Mouse (Mus musculus) gastrocnemius, postnatal 36 days (tissue): ENCODE measurements around the gene Parp8. TPM values are rescaled to one million over a fixed set of nuclear protein-coding genes. Genes with fewer than 3 reads are reported as not detected.

Experiments used
- DNase-seq, 2 experiments: peaks; one replicate each; pipeline ENCODE4 v3.0.0; 2022
- intact Hi-C: fragments of 180-260 bp; cut with DNase I; formaldehyde crosslinking; loops from one replicate; pipeline ENCODE4 v1.15.1; 2025
- total RNA-seq, 2 experiments: library from RNA; stranded (reverse); gene quantifications; 2 replicates each; pipeline ENCODE4 v1.2.3; 2021

The Parp8 gene
- total RNA-seq, 2 experiments from 2014 or later = 12.3 to 14.3 TPM

DNA sequence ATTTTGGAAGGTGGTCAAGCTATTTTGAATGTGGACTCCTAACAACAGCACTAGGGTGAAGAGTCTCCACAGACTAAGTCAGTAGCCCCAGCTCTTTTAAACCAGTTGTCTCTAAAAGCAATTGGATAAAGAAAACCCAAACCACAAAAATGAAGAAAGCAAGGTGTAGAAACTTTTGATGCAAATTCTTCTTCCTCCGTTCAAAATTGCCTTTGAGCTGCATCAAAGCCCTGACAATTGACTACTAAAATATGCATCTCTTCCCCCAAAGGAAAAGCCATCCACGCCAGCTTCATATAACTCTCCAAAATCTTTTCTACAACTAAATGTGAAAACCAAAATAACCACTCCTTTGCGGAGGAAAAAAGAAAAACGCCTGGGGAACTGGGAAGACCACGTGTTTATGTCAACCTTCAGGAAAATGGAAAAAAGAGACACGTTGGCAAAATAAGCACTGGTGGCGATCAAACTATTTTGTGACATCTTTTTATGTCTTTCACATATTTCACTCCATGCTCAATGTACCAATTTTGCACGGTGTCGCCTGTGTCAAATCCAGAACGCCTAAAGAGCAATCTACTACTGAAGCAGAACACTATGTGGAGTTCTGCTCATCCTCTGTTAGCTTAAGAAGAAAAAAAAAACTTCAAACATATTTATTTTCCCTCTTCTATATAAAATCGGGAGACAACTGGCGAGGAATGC lies 1.8 kb downstream of the Parp8 start:
- intact Hi-C loops = loop anchor here (5.0 kb wide), 1 partner anchor 81 kb away; no protein-coding TSS in a partner anchor
- no peak for DNase-seq

DNA sequence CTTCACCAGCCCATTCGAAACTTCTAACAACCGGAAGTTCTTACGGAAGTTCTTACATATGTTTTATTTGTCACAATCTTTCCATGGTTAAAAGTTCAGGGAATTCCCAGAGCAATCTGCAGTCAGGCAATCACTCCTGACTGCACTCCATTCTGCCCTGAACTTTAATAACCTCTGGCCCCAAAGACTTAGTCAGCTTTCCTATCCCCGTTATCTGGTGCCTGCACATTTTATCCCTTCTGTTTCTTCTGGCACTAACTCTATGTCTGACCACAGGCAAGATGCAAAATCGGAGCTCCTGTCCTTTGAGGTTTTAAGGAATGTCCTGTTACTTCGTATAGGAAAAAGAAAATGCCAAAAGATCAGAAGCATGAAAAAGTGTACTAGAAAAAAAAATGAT lies 4.7 kb downstream of the Parp8 start:
- no peak for DNase-seq
- intact Hi-C loops = loop anchor here (5.0 kb wide), 1 partner anchor 78 kb away; no protein-coding TSS in a partner anchor

DNA sequence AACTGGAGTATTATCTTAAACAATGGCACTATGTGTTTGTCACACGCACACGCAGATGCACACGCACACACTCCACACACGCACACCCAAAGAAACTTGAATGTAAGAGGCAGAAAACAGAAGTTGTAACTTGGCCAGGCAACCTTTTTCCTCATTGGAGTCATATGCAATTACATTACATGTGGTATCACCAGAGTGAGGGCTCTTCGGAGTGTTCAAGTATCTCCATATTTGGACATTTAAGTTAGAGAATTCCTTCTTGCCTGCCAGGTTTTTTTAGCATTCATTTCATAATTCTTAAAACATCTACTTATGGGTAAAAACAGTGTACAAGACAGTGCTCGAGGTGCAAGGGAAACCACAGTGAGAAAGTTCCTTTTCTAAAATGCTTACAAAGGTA lies 6.7 kb downstream of the Parp8 start:
- intact Hi-C loops = no loop called here

DNA sequence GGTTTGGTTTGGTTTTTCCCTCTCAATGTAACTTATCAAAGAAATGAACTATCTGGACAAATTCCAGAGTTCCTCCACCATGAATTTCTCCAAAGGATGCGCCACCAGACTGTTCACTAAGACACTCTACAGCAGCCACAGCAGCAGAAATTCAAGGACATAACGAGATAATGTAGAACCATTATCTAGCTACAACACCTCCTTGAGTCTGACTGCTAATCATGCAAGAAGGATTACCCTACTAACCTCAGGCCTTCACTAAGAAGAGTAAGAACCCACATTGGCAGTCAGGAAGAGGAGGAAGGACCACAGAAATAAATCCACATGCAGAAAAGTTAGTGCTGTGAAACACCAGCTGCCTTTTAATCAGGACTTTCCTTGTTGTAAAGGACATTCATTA lies 11.8 kb downstream of the Parp8 start:
- DNase-seq = no peak
- intact Hi-C loops = no loop called here

More for the DNA sequence above, 6.7 kb downstream of the Parp8 start:
- no peak for DNase-seq

DNA sequence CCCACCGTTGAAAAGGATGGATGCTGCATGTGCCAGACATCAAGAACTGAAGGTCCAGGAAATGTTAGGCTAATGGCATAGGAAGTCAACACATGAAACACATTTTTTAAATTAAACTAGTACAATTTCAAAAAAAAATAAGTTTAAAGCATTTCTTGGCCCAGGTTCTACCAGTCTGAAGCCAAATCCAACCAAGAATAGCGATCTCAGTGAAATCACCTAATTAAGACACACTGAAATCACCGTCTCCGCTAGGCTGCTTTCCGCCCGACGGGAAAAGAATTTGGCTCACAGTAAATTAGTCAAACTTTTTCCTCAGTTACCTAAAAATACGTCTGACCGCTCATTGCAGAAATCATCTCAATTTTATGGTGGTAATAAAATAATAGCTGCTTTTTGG lies 13.3 kb downstream of the Parp8 start:
- no peak for DNase-seq
- intact Hi-C loops = no loop called here

DNA sequence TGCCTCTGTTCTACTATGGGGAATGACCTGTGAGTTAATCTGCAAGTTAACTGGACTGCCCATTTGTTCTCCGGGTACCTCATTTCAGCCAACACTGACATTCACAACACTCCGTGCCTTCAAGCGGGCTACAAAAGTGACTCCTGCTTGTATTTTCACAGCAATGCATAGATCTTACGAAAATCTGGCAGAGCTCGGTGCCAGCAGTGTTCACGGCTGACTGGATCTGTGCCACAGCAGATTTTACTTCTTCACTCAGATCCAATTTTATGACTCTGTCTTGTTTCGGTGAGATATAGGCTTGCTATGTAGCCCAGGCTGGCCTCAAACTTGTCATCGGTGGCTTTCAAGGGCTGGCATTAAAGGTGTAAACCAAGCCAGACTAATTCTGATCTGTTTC lies 15.2 kb downstream of the Parp8 start:
- intact Hi-C loops = no loop called here
- DNase-seq = no peak

DNA sequence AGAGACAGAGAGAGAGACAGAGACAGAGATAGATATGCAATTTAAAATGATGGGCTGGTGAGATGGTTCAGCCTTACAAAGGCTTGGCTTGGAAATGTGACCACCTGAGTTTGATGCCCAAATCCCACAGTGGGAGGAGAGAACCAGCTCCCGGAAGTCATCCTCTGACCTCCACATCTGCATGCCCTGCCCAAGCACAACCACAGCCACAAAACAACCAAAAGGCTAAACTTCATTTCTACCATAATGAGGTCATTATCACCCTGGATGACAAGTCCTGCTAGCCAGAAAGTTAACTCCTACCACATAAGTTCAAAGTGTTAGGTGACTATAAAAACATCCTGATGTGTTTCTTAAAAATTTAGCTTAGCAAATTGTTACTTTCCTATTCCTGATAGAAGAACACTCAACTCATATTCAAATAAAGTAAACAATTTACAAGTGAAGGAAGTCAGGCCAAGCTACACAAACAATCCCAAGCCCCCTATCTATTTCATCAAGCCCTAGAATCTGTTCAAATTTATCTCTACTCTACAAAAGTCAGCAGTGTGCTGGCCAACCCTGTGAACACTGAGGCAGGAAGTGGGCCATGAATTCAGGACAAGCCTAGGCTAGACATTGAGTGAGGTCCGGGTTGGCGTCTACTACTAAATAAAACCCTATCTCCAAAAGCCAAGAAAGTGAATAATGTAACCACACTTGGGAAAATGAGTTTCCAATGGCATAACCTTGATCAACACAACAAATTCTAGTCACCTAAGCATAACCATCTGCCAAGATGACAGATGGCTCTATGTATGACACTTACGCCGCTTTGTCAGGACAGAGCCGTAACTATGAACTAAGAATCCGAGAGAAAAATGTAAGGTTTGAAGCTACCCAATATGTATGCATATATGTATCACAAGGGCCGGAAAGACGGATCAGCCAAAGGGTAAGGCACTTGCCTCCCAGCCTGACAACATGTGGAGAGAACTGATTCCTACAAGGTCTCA lies 17.0 kb downstream of the Parp8 start:
- no peak for DNase-seq
- intact Hi-C loops = no loop called here

DNA sequence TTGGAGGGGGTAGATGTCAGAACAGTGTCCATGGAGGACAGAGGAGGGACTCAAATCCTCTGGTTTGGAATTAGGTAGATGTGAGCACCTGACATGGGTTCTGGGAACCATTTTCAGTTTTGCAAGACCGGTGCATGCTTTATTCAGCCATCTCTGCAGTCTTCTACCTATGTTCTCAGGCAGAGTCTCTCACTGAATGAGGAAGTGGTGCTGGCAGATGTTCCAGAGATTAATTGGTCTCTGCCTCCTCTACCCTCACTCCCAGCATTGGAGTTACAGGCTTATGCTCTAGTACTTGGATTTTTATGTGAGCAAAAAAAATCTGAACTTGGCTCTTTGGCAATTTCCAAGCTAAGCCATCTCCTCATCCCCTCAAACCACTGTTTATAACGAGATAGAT lies 17.8 kb downstream of the Parp8 start:
- intact Hi-C loops = no loop called here
- no peak for DNase-seq

DNA sequence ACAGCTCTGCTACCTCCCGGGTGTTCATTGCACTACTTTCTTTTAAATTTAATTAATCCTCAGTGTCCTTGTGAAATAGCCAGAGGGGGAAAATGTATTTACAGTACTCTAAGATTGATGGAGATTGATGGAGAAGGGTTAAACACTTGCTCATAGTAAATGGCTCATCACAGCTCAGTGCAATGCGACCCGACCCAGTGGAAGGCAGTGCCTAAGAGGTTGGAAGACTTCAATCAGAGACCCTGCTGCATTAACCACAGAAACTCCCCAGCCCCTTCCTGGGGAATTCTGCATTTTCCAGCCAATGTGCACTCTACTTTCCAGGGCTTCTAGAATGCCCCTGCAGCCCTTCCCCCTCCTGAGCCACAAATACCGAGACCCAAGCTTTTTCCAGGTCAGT lies 18.7 kb downstream of the Parp8 start:
- DNase-seq = no peak
- intact Hi-C loops = no loop called here

DNA sequence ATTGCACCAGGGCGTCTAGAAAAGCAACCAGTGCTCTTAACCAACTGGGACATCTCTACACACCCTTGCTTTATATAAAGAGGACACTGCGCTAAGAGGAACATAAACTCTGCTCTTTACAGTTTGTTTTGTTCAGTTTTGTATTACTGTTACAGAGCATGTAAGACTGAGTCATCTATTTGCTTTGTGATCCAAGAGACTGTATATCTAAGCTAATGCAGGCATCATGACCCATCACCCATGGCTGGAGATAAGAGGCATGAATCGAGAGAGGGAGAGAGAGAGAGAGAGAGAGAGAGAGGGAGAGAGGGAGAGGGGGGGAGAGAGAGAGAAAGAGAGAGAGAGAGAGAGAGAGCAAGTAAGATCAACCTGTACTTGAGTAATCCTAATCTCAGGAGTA lies 24.8 kb downstream of the Parp8 start:
- intact Hi-C loops = no loop called here
- no peak for DNase-seq

DNA sequence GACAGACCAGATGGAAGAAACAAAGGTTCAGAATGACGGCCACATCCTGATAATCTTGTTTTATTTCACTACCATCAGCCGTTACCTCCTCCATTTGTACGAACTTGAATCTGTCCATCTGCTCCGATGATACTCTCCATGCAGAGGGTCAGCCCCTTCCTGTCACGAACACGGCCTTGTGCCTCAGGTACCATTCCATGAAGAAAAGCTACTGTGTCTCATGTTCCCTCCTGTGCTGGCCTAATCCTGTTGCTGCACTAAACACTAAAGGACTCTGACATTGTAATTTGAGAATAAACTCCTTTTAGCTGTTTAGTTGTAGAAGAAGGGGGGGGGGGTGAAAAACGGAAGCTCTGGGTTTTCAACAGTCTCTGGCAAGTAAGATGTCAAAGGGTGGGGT lies 33.8 kb downstream of the Parp8 start:
- DNase-seq = no peak
- intact Hi-C loops = no loop called here

DNA sequence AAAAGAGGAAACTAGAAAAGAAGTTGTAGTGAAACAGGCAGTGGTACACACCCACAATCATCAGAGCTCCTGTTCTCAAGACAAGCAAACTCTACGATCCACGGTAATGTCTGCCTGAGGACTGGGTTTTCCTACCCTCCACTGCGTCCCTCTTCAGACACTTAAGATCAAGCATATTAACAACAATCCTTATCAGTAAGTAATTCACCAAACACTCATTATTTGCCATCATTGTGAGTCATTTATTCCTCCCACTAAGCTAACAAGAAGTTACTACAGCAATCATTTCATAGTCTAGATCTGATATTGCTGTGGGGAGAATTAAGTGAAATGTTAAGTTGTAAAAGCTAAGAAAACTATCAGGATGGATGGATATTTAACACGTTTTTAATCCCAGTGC lies 35.0 kb downstream of the Parp8 start:
- no peak for DNase-seq
- intact Hi-C loops = no loop called here

DNA sequence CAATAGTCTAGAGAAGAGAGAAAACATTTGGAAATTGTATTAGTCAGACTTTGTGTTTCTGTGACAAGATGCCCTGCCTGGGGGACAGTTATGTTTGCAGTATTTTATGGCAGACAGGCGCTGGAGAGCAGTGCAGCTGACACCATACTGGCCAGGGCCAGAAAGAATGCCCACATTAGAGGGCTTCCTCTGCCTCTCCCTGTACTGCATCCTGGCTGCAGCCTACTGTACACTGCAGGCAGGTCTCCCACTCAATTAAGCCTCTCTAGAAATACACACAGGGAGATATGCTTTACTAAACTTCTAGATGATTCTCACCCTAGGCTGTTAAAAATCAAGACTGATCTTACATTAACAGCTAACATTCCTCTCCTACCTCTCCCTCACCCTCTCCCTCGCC lies 36.6 kb downstream of the Parp8 start:
- intact Hi-C loops = no loop called here
- no peak for DNase-seq

DNA sequence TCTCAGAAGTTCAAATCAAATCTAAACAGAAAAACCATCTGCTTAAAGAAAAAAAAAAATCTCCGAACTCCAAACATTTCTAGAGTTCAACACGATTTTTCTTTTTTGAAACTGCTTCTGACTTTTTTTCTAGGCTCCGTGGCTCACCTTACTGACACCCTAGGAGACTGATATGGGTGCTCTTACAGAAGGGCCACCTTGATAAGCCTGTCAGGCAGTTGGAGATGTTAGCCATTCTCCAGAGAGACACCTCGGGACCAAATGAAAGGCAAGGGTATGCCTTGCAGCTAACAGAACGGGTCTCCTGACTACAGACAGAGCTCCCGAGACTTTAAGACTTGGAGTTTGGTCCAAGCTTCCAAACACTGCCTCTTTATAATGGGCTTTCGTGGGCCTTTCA lies 37.1 kb downstream of the Parp8 start:
- intact Hi-C loops = no loop called here
- no peak for DNase-seq

DNA sequence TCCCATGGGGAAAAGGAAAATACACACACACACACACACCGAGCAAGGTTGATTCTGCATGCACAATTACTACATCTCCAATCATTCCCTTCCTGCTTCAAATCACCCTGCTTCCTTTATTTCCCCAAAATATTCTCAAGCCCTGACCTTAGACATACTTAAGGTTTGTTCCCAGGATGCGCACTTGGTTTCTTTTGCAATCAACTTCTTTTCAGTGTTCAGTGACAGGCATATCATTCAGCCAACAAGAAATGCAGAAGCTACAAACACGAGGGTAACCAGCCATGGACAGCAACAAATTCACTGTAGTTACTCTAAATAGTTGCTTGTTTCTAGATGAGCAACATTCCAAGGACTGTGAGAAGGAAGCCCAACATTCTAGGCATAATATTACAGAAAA lies 38.1 kb downstream of the Parp8 start:
- intact Hi-C loops = no loop called here
- no peak for DNase-seq

DNA sequence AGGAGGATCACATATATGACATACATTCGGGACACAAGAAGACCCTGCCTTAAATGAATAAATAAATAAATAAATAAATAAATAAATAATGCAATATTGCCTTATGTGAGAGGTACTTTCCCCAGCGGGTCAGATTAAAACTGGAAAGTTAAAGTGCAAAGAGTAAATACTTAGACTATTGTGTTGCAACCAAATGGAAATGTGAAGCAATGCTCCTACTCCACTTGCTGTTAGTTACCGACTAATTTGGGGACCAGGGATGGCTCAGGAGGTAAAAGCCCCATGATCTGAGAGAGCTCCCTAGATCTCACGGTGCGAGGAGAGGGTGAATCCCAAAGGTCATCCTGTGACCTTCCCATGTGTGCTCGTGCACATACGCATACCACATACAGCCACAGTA lies 38.7 kb downstream of the Parp8 start:
- DNase-seq = no peak
- intact Hi-C loops = no loop called here

DNA sequence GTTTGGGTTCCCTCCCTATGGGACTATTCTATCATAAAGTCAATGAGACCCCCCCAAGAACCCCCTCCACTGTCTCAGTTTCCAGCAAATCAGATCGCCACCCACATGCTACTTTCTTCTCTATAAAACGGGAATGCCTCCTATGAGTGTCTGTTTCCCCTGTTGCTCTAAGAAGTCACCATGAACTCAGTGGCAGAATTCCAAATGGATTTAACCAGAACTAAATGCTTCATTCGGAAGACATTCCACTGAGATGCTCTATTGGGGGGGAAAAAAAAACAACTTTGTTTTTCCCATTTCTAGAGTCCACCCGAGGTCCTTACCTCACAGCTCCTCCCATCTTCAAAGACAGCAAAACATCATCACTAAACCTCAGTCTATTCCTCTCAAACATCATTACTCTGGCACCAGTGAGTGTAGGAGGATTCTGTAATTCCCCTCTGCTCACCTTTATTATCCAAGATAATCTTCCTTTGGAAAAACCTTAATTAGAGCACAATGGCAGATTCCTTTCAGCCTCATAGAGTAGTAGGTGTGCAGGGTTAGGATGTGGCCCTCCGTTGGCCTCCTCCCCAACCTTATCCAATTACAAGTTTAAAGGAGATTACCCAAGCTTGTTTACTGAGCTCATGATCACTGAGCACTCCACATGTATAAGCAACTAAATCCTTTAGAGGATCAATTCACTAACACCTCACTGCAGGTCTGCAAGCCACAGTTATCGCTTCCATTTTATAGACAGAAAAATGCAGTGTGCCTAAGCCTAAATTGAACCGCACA lies 51.1 kb downstream of the Parp8 start:
- intact Hi-C loops = no loop called here
- no peak for DNase-seq

DNA sequence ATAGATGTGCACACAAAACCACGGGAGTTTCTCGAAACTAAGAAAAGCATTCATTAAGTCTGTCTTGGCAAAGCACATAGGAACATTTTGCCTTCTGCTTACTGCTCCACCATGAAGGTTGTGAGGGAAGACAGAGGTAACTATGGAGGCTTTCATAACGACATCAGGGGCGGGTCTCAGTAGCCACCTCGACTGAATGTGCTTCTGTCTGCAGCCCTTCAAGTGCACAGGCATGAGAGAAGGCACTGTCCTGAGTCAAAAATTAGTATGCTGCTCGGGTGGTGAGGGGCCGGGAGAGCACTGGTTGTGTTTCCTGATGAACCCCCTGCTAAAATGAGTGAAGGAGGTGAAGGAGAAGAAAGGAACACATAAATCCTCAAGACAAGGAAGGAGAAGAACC lies 51.8 kb downstream of the Parp8 start:
- intact Hi-C loops = no loop called here
- no peak for DNase-seq

DNA sequence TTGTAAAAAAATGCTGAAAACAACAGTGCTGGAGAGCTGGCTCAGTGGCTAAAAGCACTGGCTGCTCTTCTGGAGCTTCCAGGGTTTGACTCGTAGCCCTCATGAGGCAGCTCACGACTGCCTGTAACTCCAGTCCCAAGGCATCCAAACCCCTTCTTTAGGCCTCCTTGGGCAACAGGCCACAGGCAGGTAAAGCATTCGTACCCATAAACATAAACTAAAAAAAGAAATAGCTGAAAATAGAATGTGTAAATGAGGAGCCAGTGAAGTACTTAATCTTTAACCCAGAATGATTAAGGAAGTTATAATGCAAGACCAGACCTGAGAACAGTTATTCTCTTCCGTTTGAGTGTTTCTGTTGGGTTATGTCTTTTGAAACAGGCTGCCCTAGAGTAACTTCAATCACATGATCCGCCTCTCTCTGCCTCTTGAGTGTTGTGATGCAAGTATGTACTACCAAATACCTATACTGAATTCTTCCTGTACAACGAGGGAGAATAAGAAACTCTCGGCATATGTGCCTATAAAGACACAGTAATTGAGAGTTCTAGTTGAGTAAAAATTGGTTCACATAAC lies 53.2 kb downstream of the Parp8 start:
- intact Hi-C loops = no loop called here
- DNase-seq = no peak

DNA sequence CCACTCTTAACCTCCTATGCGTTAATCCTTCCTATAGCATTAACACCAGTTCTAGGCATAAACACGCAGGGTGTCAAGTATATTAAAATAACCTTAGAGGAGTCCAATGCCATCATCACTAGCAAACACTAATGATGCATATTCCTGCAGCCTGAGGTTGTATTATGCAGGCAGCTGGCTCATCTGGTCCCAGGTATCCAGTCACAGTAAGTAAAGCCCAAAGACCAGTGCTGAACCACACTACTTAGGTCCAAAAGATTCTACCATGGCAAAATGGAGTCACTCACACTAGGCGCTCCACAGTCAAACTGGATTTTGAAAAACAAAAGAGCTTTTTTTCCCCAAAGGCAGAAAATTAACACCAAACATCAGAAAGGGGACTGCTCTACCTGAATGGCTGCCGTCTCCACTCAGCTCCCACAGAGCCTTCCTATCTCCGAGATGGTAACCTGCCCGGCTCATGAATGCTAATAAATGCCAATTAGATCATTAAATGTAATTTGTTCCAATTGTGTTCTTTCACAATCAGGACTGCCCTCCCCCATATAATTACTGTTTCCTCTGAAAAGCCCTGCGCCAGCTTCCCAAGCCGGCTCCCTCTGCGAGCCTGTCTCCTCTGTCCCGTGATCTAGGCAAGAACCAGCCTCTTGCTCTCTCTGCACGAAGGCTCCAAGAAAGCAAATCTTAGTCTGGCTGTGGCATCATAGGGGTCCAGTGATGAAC lies 54.5 kb downstream of the Parp8 start:
- no peak for DNase-seq
- intact Hi-C loops = no loop called here
